Mouse (Mus musculus) midbrain, postnatal 0 days (tissue): ENCODE results near the gene Slc45a1. TPM values are rescaled to one million over a fixed set of nuclear protein-coding genes. Genes with fewer than 3 reads are reported as not detected.

ENCODE experiments used
- ATAC-seq: fragments of 200-750 bp; cut with Nextera tagmentation; 2 replicates; pipeline ENCODE4 v1.8.0; 2017; ENCODE audit warnings: moderate number of reproducible peaks, mild to moderate bottlenecking, moderate TSS enrichment, moderate library complexity; ENCODE audit not compliant: low FRiP score
- DNase-seq: peaks from one replicate; pipeline ENCODE4 v3.0.0-alpha.2; 2015; ENCODE audit warnings: low spot score
- H3K27ac ChIP-seq: fragments of 300-500 bp; sonication (generic); 2 replicates; pipeline ENCODE4 v1.5.1; 2014; ENCODE audit warnings: low read depth, mild to moderate bottlenecking, low read length, mixed read lengths
- H3K27me3 ChIP-seq: fragments of 300-500 bp; sonication (generic); 2 replicates; pipeline ENCODE4 v1.6.1; 2014; ENCODE audit warnings: low read length, control low read depth, mixed read lengths; ENCODE audit not compliant: insufficient read depth
- H3K36me3 ChIP-seq: fragments of 300-500 bp; sonication (generic); 2 replicates; pipeline ENCODE4 v1.6.1; 2014; ENCODE audit warnings: low read length, control low read depth, mixed read lengths; ENCODE audit not compliant: insufficient read depth
- H3K4me1 ChIP-seq: fragments of 300-500 bp; sonication (generic); 2 replicates; pipeline ENCODE4 v1.6.1; 2014; ENCODE audit warnings: mild to moderate bottlenecking, control low read depth, antibody characterized with exemption, low read length, mixed read lengths; ENCODE audit not compliant: insufficient read depth
- H3K4me2 ChIP-seq: fragments of 300-500 bp; sonication (generic); 2 replicates; pipeline ENCODE4 v1.6.1; 2014; ENCODE audit warnings: low read depth, mild to moderate bottlenecking, low read length, mixed read lengths; ENCODE audit not compliant: poor library complexity, severe bottlenecking
- H3K4me3 ChIP-seq: fragments of 300-500 bp; sonication (generic); 2 replicates; pipeline ENCODE4 v1.5.1; 2014; ENCODE audit warnings: low read depth, mild to moderate bottlenecking, low read length, moderate library complexity
- H3K9ac ChIP-seq: fragments of 300-500 bp; sonication (generic); replicated peaks from 2 replicates; pipeline ENCODE4 v1.6.1; 2014; ENCODE audit warnings: mild to moderate bottlenecking, low read length, moderate library complexity, mixed read lengths; ENCODE audit not compliant: poor library complexity, severe bottlenecking
- H3K9me3 ChIP-seq: fragments of 300-500 bp; sonication (generic); 2 replicates; pipeline ENCODE4 v1.6.1; 2016; ENCODE audit warnings: low read length, control low read depth
- CTCF ChIP-seq: IDR thresholded peaks from 2 replicates; pipeline ENCODE4 v1.5.1; 2016; ENCODE audit warnings: antibody characterized with exemption, mild to moderate bottlenecking
- WGBS: fragments of 180-500 bp; shearing (Covaris S2); extraction: QIAGEN DNeasy Blood & Tissue Kit; methylation state at CpG from one replicate; pipeline ENCODE4 v1.1.7; 2014; 5-methylcytosine and 5-hydroxymethylcytosine counted together
- polyA plus RNA-seq: library from polyadenylated mRNA; unstranded; fragments of >200 nt; fragmentation: Nextera tagmentation; extraction: Ambion mirVana; gene quantifications from 2 replicates; pipeline ENCODE4 v1.2.1, GENCODE M21; 2015
- total RNA-seq: library from RNA; depleted of rRNA; stranded (reverse); fragments of >200 nt; gene quantifications from 2 replicates; pipeline ENCODE4 v1.2.3, GENCODE M21; 2014

The Slc45a1 gene
- total and polyA plus RNA-seq, 2 experiments from 2014 or later: 49.1 to 54.8 TPM

DNA sequence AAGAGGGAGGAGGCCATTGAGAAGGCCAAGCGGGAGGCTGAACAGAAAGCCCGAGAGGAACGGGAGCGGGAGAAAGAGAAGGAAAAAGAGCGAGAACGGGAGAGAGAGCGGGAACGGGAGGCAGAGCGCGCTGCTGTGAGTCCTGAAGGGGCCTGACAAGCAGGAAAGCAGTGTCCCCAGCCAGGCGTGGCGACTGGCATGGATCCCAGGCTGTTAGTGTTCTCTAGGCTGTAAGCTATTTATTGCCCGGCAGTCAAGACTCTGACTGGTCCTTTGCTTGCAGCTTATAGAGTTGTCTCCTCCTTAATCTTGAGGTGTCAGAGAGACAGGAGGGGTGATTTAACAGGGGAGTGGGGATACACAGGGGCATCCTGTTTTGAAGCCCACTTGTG is 35.9 kb downstream of the Slc45a1 start:
- no peak for TF ChIP-seq CTCF
- no peak for ATAC-seq

DNA sequence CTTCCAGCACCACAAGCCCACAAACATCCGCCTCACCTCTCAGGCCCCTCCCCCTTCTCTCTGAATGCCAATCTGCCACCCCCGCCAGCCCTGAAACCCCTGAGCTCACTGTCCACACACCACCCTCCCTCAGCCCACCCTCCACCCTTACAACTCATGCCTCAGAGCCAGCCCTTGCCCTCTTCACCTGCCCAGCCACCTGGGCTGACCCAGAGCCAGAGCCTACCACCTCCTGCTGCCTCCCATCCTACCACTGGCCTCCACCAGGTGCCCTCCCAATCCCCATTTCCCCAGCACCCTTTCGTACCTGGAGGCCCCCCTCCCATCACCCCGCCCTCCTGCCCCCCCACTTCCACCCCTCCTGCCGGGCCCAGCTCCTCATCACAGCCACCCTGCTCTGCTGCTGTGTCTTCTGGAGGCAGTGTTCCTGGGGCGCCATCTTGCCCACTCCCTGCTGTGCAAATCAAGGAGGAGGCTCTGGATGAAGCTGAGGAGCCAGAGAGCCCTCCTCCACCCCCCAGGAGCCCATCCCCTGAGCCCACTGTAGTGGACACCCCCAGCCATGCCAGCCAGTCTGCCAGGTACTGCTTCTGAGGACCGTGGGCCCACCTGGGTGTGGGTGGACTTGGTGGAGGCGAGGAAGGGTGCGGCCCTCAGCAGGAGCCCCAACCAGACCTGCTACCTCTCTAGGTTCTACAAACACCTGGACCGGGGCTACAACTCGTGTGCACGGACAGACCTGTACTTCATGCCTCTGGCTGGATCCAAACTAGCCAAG is 36.5 kb downstream of the Slc45a1 start:
- H3K4me2 ChIP-seq: no peak overlapping the region
- no peak for TF ChIP-seq CTCF
- WGBS: 91% methylated on average over 12 of the region's 12 CpGs
- no peak overlapping the region for H3K4me3 ChIP-seq
- ATAC-seq (no peak), DNase-seq (no peak)
- H3K9me3 ChIP-seq: no peaks in the 10 kb centered on the region
- 0 out of 2 replicates have a peak overlapping the region, but pooled peaks have one; percentile 3 for H3K27ac ChIP-seq
- no peak overlapping the region for H3K9ac ChIP-seq
- H3K4me1 ChIP-seq: no peaks in the 10 kb centered on the region
- H3K36me3 ChIP-seq: peaks cover 91% of the 10 kb centered on the region
- no peaks in the 10 kb centered on the region for H3K27me3 ChIP-seq

More for the DNA sequence above, 35.9 kb downstream of the Slc45a1 start:
- Histone ChIP-seq H3K9me3 (no peaks in the 10 kb centered on the region), H3K9ac (no peak overlapping the region), H3K4me3 (no peak overlapping the region), H3K4me2 (no peak overlapping the region), H3K27me3 (no peaks in the 10 kb centered on the region), H3K4me1 (no peaks in the 10 kb centered on the region), H3K27ac (no peak overlapping the region), H3K36me3 (peaks cover 88% of the 10 kb centered on the region)
- 72% methylated on average over 13 of the region's 13 CpGs for WGBS
- DNase-seq: peak; percentile 53

DNA sequence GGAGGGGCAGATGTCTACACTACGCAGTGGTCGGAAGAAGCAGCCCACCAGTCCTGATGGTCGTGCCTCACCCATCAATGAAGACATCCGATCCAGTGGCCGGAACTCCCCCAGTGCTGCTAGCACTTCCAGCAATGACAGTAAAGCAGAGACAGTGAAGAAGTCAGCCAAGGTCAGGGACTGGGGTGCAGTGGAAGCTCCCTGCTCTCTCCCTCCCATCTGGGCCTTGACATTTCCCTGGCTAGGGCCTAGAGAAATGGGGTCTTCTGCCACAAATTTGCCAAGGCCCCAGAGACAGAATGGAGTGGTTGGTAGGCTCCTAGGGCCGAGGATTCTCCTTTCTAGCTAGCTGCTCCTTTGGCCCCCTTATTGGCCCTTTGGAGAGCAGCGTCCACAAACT is 38.3 kb downstream of the Slc45a1 start:
- Histone ChIP-seq H3K4me2 (no peak overlapping the region), H3K9ac (no peak overlapping the region), H3K36me3 (peaks cover 79% of the 10 kb centered on the region), H3K27me3 (no peaks in the 10 kb centered on the region), H3K4me1 (no peaks in the 10 kb centered on the region), H3K27ac (no peak overlapping the region), H3K9me3 (no peaks in the 10 kb centered on the region), H3K4me3 (no peak overlapping the region)
- TF ChIP-seq CTCF: no peak
- 93% methylated on average over 7 of the region's 7 CpGs for WGBS
- ATAC-seq: no peak
- no peak for DNase-seq

DNA sequence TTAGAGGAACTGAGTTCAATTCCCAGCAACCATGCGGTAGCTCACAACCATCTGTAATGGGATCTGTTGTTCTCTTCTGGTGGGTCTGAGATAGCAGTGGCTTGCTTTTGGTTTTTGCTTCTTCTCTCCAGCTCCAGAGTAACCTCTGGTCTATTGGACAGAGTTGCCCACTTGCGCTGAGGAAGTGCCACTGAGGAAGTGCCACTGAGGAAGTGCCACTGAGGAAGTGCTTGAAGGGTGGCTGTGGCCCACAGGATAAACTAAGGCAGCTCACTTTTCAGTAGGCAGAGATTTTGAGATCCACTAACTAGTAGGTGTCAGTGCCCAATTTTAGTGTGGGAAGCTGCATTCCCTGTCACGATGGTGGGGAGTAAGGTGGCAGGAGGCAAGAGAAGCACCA is 43.3 kb downstream of the Slc45a1 start:
- H3K36me3 ChIP-seq: peaks cover 29% of the 10 kb centered on the region
- WGBS: 98% methylated on average over 3 of the region's 3 CpGs
- H3K27me3 ChIP-seq: no peaks in the 10 kb centered on the region
- ATAC-seq: no peak
- no peaks in the 10 kb centered on the region for H3K9me3 ChIP-seq
- H3K4me3 ChIP-seq: no peak overlapping the region
- H3K4me1 ChIP-seq: peaks cover 15% of the 10 kb centered on the region
- DNase-seq: no peak
- no peak overlapping the region for H3K27ac ChIP-seq
- H3K9ac ChIP-seq: no peak overlapping the region
- no peak for TF ChIP-seq CTCF
- H3K4me2 ChIP-seq: no peak overlapping the region

DNA sequence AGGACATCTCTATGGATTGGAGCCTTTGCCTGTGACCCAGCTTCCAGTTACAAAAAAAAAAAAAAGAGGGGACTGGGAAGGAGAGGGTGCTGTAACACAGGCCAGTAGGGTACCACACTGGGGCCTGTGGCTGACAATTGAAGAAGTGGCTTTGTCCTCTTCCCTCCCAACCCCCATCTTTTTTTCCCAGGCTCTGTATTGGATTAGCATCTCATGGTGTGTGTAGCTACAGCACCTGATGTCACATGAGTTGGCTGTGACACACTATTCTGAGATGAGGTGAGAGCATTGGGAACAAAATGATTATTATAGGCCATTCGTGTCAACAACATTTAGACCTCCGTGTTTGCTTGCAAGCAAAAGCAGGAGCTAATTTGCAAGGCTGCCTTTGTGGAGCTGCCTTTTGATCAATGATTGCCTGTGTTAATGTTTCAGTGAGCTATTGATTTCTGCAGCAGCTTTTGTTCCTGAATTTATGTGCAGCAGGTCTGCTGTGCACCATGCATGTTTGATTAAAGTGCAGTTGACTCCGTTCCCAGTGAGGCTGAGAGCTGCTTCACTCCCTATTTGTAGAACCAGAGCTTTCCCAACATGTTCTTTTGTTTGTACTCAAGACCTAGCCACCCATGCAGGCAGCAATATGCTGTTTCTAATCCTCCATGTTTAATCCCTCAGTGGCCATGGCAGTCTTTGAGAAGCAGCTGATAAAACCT is 45.4 kb downstream of the Slc45a1 start:
- 0 out of 2 replicates have a peak, but pooled peaks have one; percentile 47 for ATAC-seq
- H3K4me2 ChIP-seq: no peak overlapping the region
- WGBS: 10% methylated on average over 3 of the region's 3 CpGs
- H3K27ac ChIP-seq: peak overlapping the region; percentile 75
- peaks cover 10% of the 10 kb centered on the region; the same call in 1 of the 2 replicates for H3K36me3 ChIP-seq
- no peak for TF ChIP-seq CTCF
- H3K4me1 ChIP-seq: peaks cover 15% of the 10 kb centered on the region
- no peak overlapping the region for H3K9ac ChIP-seq
- no peaks in the 10 kb centered on the region for H3K27me3 ChIP-seq
- no peaks in the 10 kb centered on the region for H3K9me3 ChIP-seq
- no peak overlapping the region for H3K4me3 ChIP-seq
- DNase-seq: peak; percentile 67

DNA sequence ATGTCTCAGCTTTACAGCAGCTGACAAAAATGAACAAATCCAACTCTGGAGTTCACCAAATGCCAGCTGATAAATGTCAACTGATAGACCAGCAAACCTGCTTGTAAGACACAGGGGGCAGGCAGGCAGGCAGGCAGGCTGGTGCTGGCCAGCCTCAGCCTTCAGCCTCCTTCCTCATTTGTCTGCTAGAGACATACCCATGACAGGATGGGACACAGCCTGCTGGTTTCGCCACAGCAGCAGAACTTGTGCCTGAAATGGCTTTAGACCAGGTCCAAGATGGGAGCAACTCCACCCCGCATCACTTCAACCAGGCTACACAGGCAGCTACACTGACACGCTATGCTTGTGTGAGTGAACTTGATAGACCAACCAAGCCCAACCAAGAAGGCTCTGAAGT is 46.2 kb downstream of the Slc45a1 start:
- 89% methylated on average over 3 of the region's 3 CpGs for WGBS
- Histone ChIP-seq H3K9me3 (no peaks in the 10 kb centered on the region), H3K4me2 (no peak overlapping the region), H3K9ac (no peak overlapping the region), H3K4me1 (peaks cover 15% of the 10 kb centered on the region), H3K4me3 (no peak overlapping the region), H3K27ac (peak overlapping the region; percentile 75), H3K36me3 (0 out of 2 replicates have a peak, but pooled peaks cover 4% of the 10 kb centered on the region), H3K27me3 (no peaks in the 10 kb centered on the region)
- ATAC-seq: no peak
- no peak for DNase-seq
- TF ChIP-seq CTCF: no peak
